Mouse (Mus musculus) megakaryocyte-erythroid progenitor cell, adult 5 weeks (primary cell): Measurements from ENCODE around the gene Vmn1r103. TPM values are rescaled to one million over a fixed set of nuclear protein-coding genes. Genes with fewer than 3 reads are reported as not detected.

ENCODE experiments used
- polyA plus RNA-seq: library from polyadenylated mRNA; stranded (reverse); fragments of >175 nt; gene quantifications from 2 replicates; pipeline ENCODE4 v1.2.3, GENCODE M21; 2012

Gene Vmn1r103
- not detected in 2 replicates for polyA plus RNA-seq

DNA sequence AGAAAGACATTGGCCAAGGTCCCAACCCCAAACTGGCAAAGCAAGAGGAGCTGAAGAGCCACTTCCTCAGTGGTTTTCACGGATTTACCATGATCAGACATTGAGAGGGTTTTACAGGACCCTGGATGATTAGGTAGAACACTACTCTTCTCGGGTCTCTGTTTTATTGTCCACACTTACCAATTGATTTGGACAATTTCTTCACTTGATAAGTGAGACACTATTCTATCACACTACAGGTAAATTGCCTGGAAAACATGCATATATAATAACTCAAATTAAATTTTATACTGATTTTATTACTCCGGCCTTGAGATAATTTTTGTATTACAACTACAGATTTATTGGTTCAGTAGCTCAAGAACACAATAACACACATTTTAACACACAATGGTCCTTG, at the start of gene Vmn1r103:
Gene Vmn1r103, minus strand, starts transcription at position 101 of the 400 bp plus-strand sequence.

GRCm38 (mm10) chr7:20545657-20546056, 35.3 kb upstream of the Vmn1r103 start, which contains the start of gene Gm5726:
Gene Gm5726, minus strand, starts transcription at chr7:20545757.

DNA sequence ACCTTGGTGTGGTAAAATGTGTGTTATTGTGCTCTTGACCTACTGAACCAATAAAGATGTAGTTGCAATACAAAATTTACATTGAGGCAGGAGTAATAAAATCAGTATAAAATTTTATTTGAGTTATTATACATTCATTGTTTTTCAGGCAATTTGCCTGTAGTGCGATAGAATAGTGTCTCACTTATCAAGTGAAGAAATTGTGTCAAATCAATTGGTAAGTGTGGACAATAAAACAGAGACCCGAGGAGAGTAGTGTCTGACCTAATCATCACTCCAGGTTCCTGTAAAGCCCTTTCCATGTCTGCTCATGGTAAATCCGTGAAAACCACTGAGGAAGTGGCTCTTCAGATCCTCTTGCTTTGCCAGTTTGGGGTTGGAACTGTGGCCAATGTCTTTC, 23.2 kb upstream of the Vmn1r103 start, which contains the start of gene Vmn1r104:
Gene Vmn1r104, plus strand, starts transcription at position 301 of the 400 bp plus-strand sequence.

DNA sequence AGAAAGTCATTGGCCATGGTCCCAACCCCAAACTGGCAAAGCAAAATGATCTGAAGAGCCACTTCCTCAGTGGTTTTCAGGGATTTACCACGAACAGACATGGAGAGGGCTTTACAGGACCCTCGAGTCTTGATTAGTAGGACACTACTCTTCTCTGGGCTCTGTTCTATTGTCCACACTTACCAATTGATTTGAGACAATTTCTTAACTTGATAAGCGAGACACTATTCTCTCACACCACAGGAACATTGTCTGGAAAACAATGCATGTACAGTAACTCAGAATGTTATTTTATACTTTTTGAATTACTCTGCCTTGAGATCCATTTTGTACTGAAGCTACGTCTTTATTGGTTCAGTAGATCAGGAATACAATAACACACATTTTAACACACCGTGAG, 35.5 kb downstream of the Vmn1r103 start, which contains the start of gene Gm10670:
Gene Gm10670, minus strand, starts transcription at position 101 of the 400 bp plus-strand sequence.

Other genes starting within 250 kb of the Vmn1r103 start
- not detected in 2 replicates for gene Gm5890, start 247.7 kb downstream of the Vmn1r103 start, polyA plus RNA-seq
- not detected in 2 replicates for gene Gm4133, start 176.5 kb downstream of the Vmn1r103 start, polyA plus RNA-seq
- gene Gm5728, start 135.1 kb downstream of the Vmn1r103 start, polyA plus RNA-seq = not detected in 2 replicates
- gene Vmn1r100, start 92.6 kb downstream of the Vmn1r103 start, polyA plus RNA-seq = not detected in 2 replicates
- gene Vmn1r101, start 67.9 kb downstream of the Vmn1r103 start, polyA plus RNA-seq = not detected in 2 replicates
- not detected in 2 replicates for gene Gm10670, start 35.6 kb downstream of the Vmn1r103 start, polyA plus RNA-seq
- gene Vmn1r104, start 23.3 kb upstream of the Vmn1r103 start, polyA plus RNA-seq = not detected in 2 replicates
- gene Gm5726, start 35.2 kb upstream of the Vmn1r103 start, polyA plus RNA-seq = not detected in 2 replicates
- not detected in 2 replicates for gene Gm4141, start 65.7 kb upstream of the Vmn1r103 start, polyA plus RNA-seq
- not detected in 2 replicates for gene Gm4513, start 88.5 kb upstream of the Vmn1r103 start, polyA plus RNA-seq
- gene Vmn1r107, start 158.4 kb upstream of the Vmn1r103 start, polyA plus RNA-seq = not detected in 2 replicates
- not detected in 2 replicates for gene Vmn1r111, start 192.7 kb upstream of the Vmn1r103 start, polyA plus RNA-seq
- not detected in 2 replicates for gene Gm10668, start 220.1 kb upstream of the Vmn1r103 start, polyA plus RNA-seq